Mouse (Mus musculus) forebrain, postnatal 0 days (tissue): ENCODE results near the gene Msi1. TPM values are rescaled to one million over a fixed set of nuclear protein-coding genes. Genes with fewer than 3 reads are reported as not detected.
A peak's percentile ranks its signal among the peaks of the same experiment; 100 is the strongest.
"Not testable (repeated sequence)": the region's sequence is repeated elsewhere in the genome, so short reads cannot be mapped to it uniquely, and the experiment has no call there.

Experiments used
- ATAC-seq: fragments of 200-750 bp; cut with Nextera tagmentation; 2 replicates; pipeline ENCODE4 v1.8.0; 2017; ENCODE audit warnings: mild to moderate bottlenecking, moderate library complexity
- DNase-seq: peaks from one replicate; pipeline ENCODE4 v3.0.0-alpha.2; 2015
- H3K27ac ChIP-seq: fragments of 300-500 bp; sonication (generic); 2 replicates; pipeline ENCODE4 v1.5.1; 2014; ENCODE audit warnings: low read depth, mild to moderate bottlenecking, antibody characterized with exemption, low read length, moderate library complexity, mixed read lengths
- H3K27me3 ChIP-seq: fragments of 300-500 bp; sonication (generic); 2 replicates; pipeline ENCODE4 v1.6.1; 2014; ENCODE audit warnings: mild to moderate bottlenecking, low read length, mixed read lengths; ENCODE audit not compliant: insufficient read depth
- H3K36me3 ChIP-seq: fragments of 300-500 bp; sonication (generic); 2 replicates; pipeline ENCODE4 v1.6.1; 2014; ENCODE audit warnings: mild to moderate bottlenecking, moderate library complexity; ENCODE audit not compliant: insufficient read depth
- H3K4me1 ChIP-seq: fragments of 300-500 bp; sonication (generic); 2 replicates; pipeline ENCODE4 v1.6.1; 2014; ENCODE audit warnings: antibody characterized with exemption; ENCODE audit not compliant: insufficient read depth
- H3K4me2 ChIP-seq: fragments of 300-500 bp; sonication (generic); 2 replicates; pipeline ENCODE4 v1.6.1; 2014; ENCODE audit warnings: low read depth, mild to moderate bottlenecking, moderate library complexity
- H3K4me3 ChIP-seq: fragments of 300-500 bp; sonication (generic); 2 replicates; pipeline ENCODE4 v1.5.1; 2014; ENCODE audit warnings: low read depth, low read length, mixed read lengths
- H3K9ac ChIP-seq: fragments of 300-500 bp; sonication (generic); 2 replicates; pipeline ENCODE4 v1.6.1; 2014; ENCODE audit warnings: mild to moderate bottlenecking
- H3K9me3 ChIP-seq: fragments of 300-500 bp; sonication (generic); 2 replicates; pipeline ENCODE4 v1.6.1; 2016; ENCODE audit warnings: low read length
- CTCF ChIP-seq: sonication (generic); IDR thresholded peaks from 2 replicates; pipeline ENCODE4 v1.5.1; 2016; ENCODE audit warnings: antibody characterized with exemption, control low read depth, low read depth
- WGBS: fragments of 180-500 bp; shearing (Covaris S2); extraction: QIAGEN DNeasy Blood & Tissue Kit; methylation state at CpG from one replicate; pipeline ENCODE4 v1.1.7; 2014; 5-methylcytosine and 5-hydroxymethylcytosine counted together
- polyA plus RNA-seq: library from polyadenylated mRNA; unstranded; fragments of >200 nt; fragmentation: Nextera tagmentation; extraction: Ambion mirVana; gene quantifications from 2 replicates; pipeline ENCODE4 v1.2.1, GENCODE M21; 2015
- total RNA-seq: library from RNA; depleted of rRNA; stranded (reverse); fragments of >200 nt; gene quantifications from 2 replicates; pipeline ENCODE4 v1.2.3, GENCODE M21; 2014

Gene Msi1
- total and polyA plus RNA-seq, 2 experiments from 2014 or later = 49.9 to 65.9 TPM

DNA sequence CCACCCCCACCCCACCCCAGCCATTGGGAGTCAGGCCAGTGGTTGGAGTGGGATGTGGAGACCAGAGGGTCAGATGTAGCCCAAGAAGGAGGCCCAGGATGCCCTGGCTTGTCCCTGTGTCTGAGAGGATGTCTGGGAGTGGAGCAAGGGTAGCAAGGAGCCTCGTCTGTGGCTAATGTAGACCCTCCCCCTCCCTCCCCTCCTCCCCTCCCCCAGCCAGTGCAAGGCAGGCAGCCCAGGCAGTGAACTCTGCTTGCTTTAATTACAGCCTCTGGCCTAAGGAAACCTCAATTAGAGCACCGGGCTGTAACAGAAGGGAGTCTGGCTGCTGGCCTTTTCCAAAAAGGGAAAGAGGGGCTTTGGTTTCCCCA is 8.5 kb downstream of the Msi1 start:
- DNase-seq (peak; percentile 26), ATAC-seq (no peak)
- H3K27me3 ChIP-seq = no peaks in the 10 kb centered on the region
- peaks cover 34% of the 10 kb centered on the region for H3K4me1 ChIP-seq
- no peak for TF ChIP-seq CTCF
- peaks cover 30% of the 10 kb centered on the region for H3K36me3 ChIP-seq
- WGBS = 8% methylated on average over 2 of the region's 2 CpGs
- no peak overlapping the region for H3K4me2 ChIP-seq
- H3K9me3 ChIP-seq = no peaks in the 10 kb centered on the region
- no peak overlapping the region for H3K4me3 ChIP-seq
- 0 out of 2 replicates have a peak overlapping the region, but pooled peaks have one; percentile 18 for H3K9ac ChIP-seq
- H3K27ac ChIP-seq = peak overlapping the region; percentile 99

DNA sequence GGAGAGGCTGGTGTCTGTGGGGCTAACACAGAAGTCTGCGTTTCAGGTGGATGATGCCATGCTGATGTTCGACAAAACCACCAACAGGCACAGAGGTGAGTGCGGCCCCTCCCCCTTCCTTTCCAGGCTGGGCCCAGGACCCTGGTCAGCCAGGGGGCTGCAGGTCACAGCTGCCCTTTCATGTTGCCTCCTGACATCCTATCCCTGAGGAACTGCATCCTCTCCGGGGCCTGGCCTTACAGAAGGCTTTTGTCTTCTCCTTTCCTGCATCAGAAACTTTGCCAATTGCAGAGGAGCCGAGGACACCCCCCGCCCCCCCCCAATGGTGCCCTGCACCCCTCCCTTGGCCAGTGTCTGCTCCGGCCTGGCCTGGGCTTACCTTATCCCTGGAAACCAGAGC is 9.3 kb downstream of the Msi1 start:
- H3K4me1 ChIP-seq = peaks cover 32% of the 10 kb centered on the region
- no peak for DNase-seq
- no peak for TF ChIP-seq CTCF
- peaks cover 36% of the 10 kb centered on the region for H3K36me3 ChIP-seq
- H3K4me2 ChIP-seq = no peak overlapping the region
- H3K27me3 ChIP-seq = no peaks in the 10 kb centered on the region
- H3K27ac ChIP-seq = 0 out of 2 replicates have a peak overlapping the region, but pooled peaks have one; percentile 29
- H3K4me3 ChIP-seq = no peak overlapping the region
- no peak for ATAC-seq
- H3K9ac ChIP-seq = no peak overlapping the region
- 15% methylated on average over 7 of the region's 7 CpGs for WGBS
- no peaks in the 10 kb centered on the region for H3K9me3 ChIP-seq

DNA sequence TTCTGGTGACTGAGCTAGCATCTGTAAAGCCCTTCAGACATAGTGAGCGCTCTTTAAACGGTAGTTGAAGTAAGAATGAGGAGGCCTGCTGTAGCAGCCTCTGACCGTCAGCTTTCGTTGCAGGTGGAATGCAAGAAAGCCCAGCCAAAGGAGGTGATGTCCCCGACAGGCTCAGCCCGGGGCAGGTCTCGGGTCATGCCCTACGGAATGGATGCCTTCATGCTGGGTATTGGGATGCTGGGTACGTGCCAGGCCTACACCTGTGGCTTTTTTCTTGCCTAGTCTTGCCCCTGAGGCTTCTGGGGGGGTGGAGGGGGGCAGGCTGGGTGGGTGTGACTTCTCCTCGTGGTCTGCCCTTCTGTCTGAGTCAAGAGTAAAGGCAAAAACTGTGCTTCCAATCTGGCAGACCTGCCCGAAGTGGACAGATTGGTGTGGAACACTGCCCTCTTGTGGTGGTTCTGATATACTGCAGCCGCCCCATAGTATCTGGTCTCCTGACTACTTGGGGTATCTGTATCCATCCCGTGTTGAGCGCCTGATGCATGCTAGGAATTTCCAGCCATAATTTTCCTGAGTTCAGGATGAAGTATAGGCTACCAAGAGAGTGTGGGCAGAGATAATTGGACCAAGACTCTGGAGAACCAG is 11.9 kb downstream of the Msi1 start:
- ATAC-seq (peak; percentile 50), DNase-seq (peak; percentile 91)
- Histone ChIP-seq H3K4me1 (peaks cover 13% of the 10 kb centered on the region; the same call in 1 of the 2 replicates), H3K4me2 (no peak overlapping the region), H3K27ac (no peak overlapping the region), H3K27me3 (no peaks in the 10 kb centered on the region), H3K9me3 (no peaks in the 10 kb centered on the region), H3K4me3 (no peak overlapping the region), H3K9ac (no peak overlapping the region), H3K36me3 (peaks cover 56% of the 10 kb centered on the region)
- WGBS = 22% methylated on average over 14 of the region's 14 CpGs
- TF ChIP-seq CTCF = peak; percentile 91

GRCm38 (mm10) chr5:115442663-115443062 is 13.3 kb downstream of the Msi1 start:
- H3K36me3 ChIP-seq = peaks cover 68% of the 10 kb centered on the region
- H3K27me3 ChIP-seq, DNase-seq, H3K4me1 ChIP-seq, H3K9ac ChIP-seq, H3K9me3 ChIP-seq, ATAC-seq, H3K4me2 ChIP-seq, H3K4me3 ChIP-seq, H3K27ac ChIP-seq: not testable (repeated sequence)
- peak; percentile 70 for TF ChIP-seq CTCF
- 75% methylated on average over 5 of the region's 5 CpGs for WGBS

DNA sequence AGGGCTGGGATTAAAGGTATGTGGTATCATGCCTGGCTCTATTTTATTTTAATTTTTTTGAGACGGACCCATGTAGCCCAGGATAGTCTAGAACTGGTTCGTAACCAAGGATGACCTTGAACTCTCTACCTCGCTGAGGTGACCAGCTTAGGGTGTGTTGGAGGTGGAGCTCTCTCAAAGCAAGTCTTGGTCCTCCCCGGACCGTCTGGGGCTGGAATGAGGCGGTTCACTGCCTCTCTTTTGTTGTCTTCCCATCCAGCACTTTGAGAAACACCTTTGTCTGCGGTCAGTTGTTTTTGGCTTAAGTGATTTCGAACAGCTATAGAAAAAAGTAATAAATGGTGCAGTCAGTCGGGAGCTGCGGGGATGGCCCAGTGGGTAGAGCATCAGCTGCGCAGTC is 14.7 kb downstream of the Msi1 start:
- Histone ChIP-seq H3K9me3 (no peaks in the 10 kb centered on the region), H3K4me1 (no peaks in the 10 kb centered on the region), H3K4me2 (no peak overlapping the region), H3K36me3 (peaks cover 77% of the 10 kb centered on the region), H3K4me3 (no peak overlapping the region), H3K9ac (no peak overlapping the region), H3K27ac (no peak overlapping the region), H3K27me3 (no peaks in the 10 kb centered on the region)
- ATAC-seq = no peak
- DNase-seq = no peak
- 83% methylated on average over 11 of the region's 11 CpGs for WGBS
- TF ChIP-seq CTCF = no peak

DNA sequence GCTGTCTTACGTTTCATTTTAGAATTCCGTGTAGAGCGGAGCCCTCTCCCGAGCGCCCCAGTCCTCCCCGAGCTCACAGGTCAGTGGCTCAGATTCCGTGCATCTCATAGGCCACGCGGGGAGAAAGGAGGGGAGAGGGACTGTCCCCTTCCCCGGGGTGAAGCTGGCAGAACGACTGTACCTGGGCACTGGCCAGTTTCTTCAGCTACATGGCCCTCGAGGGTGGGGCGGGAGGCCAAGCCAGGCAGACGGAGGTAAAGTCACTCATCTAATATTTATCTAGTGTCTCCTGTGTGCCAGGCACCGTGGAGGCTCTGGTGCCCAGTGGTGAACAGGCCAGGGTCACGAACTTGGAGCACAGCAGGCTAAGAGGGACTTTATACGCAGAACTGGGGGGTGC is 17.7 kb downstream of the Msi1 start:
- DNase-seq (no peak), ATAC-seq (no peak)
- no peaks in the 10 kb centered on the region for H3K4me1 ChIP-seq
- no peak for TF ChIP-seq CTCF
- no peaks in the 10 kb centered on the region for H3K27me3 ChIP-seq
- H3K36me3 ChIP-seq = peaks cover 89% of the 10 kb centered on the region
- H3K27ac ChIP-seq = no peak overlapping the region
- no peak overlapping the region for H3K9ac ChIP-seq
- H3K9me3 ChIP-seq = no peaks in the 10 kb centered on the region
- WGBS = 77% methylated on average over 17 of the region's 17 CpGs
- no peak overlapping the region for H3K4me3 ChIP-seq
- no peak overlapping the region for H3K4me2 ChIP-seq

- H3K27ac ChIP-seq = no peak overlapping the region
- no peaks in the 10 kb centered on the region for H3K27me3 ChIP-seq
- H3K4me1 ChIP-seq = no peaks in the 10 kb centered on the region
- H3K4me3 ChIP-seq = no peak overlapping the region
- 87% methylated on average over 3 of the region's 3 CpGs for WGBS
- TF ChIP-seq CTCF = no peak
- no peak for ATAC-seq
- no peak overlapping the region for H3K9ac ChIP-seq
- peaks cover 92% of the 10 kb centered on the region for H3K36me3 ChIP-seq
- no peak overlapping the region for H3K4me2 ChIP-seq
- no peaks in the 10 kb centered on the region for H3K9me3 ChIP-seq
- no peak for DNase-seq
These were observed 19.8 kb downstream of the Msi1 start for GRCm38 (mm10) chr5:115449247-115449646.
